Mouse (Mus musculus): ENCODE measurements around the gene Akr1cl. TPM values are rescaled to one million over a fixed set of nuclear protein-coding genes. Genes with fewer than 3 reads are reported as not detected.

Akr1cl gene
- total RNA-seq, 1 experiment = 1.6 TPM

DNA sequence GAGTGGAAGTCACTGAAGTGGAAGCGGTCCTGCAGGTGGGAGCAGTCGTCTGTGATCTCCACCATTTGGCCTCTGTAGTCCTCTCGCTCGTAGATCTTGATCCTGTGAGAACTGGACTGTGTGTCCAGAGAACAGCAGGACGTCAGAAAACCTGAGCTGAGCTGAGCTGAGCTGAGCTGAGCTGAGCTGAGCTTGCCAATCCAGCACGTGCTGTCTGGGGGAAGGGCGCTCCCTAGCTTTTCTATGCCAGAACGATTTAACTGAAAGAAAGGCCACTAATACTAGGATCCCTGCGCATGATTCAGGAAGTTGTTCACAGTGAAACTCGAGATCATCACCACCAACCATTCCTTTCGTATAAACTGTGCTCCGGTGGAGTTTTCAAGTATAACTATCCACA is 16.2 kb upstream of the Akr1cl start:
- Histone ChIP-seq H3K4me3 (ENCODE audit: insufficient read depth in 1 of 2, low read depth in 1 of 2, low read length in 2 of 2, poor library complexity in 1 of 2, severe bottlenecking in 1 of 2) (no peak overlapping the region), H3K27ac (ENCODE audit: insufficient read depth, low read depth, low read length, poor library complexity, severe bottlenecking) (no peak overlapping the region), H3K9ac (ENCODE audit: insufficient read depth, low read depth, low read length, poor library complexity, severe bottlenecking) (no peak overlapping the region), H3K9me3 (ENCODE audit: control insufficient read depth, insufficient read depth, low read depth, low read length) (no peaks in the 10 kb centered on the region), H3K36me3 (ENCODE audit: control insufficient read depth, insufficient read depth, low read length, poor library complexity, severe bottlenecking) (no peaks in the 10 kb centered on the region), H3K4me1 (ENCODE audit: control insufficient read depth in 2 of 2, insufficient read depth in 2 of 2, low read length in 2 of 2, poor library complexity in 1 of 2) (peaks cover 7 to 15% of the 10 kb centered on the region in 2 experiments)
- TF ChIP-seq HCFC1 (IDR thresholded peaks at IDR 0.05; ENCODE audit: borderline replicate concordance, insufficient read depth, low read length) = no peak
- no peak for TF ChIP-seq ZC3H11A (IDR thresholded peaks at IDR 0.05; ENCODE audit: borderline replicate concordance, low read depth, low read length)
- no peak for TF ChIP-seq MAFK (IDR thresholded peaks at IDR 0.05; ENCODE audit: insufficient read depth, low read depth, low read length)
- TF ChIP-seq CHD2 (IDR thresholded peaks at IDR 0.05; ENCODE audit: low read depth, low read length) = no peak
- no peak for TF ChIP-seq ZNF384 (IDR thresholded peaks at IDR 0.05; ENCODE audit: low read depth, low read length)
- in situ Hi-C loops (cut with MboI; ENCODE audit: low sequenced_read_pairs in 2 of 2, unreplicated experiment in 2 of 2) = no loop called here
- DNase-seq (ENCODE audit: low read depth, low spot score) = no peak

DNA sequence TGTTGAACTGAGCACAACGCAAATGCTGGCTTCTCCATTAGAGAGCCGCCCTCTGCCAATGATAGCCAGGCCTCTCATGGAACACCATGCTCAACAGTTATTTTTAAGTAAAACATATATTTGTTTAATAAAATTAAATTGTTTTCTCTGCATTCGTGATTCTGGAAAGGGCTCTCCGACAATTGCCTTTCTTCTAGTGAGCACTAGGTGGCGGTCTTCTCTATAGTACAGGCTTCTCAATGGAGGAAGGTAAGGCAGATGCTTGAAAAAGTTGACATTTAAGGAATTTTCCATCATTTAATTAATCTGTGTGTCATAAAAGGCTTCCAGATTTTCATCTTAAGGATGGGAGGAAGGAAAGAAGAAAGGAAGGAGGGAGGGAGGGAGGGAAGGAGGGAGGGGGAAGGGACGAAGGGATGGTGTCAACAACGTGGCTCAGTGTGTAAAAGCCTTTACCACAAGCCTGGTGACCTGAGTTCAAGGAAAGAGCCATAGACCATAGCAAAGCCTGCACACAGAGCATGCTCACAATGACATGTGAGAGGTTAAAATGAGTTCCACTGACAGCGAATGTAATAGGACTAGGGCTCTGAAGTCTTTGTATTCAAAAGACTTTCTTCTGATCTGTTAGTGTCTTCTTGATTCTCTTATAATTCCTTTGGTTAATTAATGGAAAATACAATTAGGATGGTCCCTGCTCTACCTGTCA is 14.0 kb upstream of the Akr1cl start:
- Histone ChIP-seq H3K4me3 (ENCODE audit: insufficient read depth in 1 of 2, low read depth in 1 of 2, low read length in 2 of 2, poor library complexity in 1 of 2, severe bottlenecking in 1 of 2) (no peak overlapping the region), H3K9me3 (ENCODE audit: control insufficient read depth, insufficient read depth, low read depth, low read length) (no peaks in the 10 kb centered on the region), H3K27ac (ENCODE audit: insufficient read depth, low read depth, low read length, poor library complexity, severe bottlenecking) (no peak overlapping the region), H3K4me1 (ENCODE audit: control insufficient read depth in 2 of 2, insufficient read depth in 2 of 2, low read length in 2 of 2, poor library complexity in 1 of 2) (peaks cover 3 to 6% of the 10 kb centered on the region in 2 experiments; a peak in 2 of 4 replicates), H3K36me3 (ENCODE audit: control insufficient read depth, insufficient read depth, low read length, poor library complexity, severe bottlenecking) (no peaks in the 10 kb centered on the region), H3K9ac (ENCODE audit: insufficient read depth, low read depth, low read length, poor library complexity, severe bottlenecking) (no peak overlapping the region)
- DNase-seq (ENCODE audit: low read depth, low spot score) = no peak
- in situ Hi-C loops (cut with MboI; ENCODE audit: low sequenced_read_pairs in 2 of 2, unreplicated experiment in 2 of 2) = no loop called here
- TF ChIP-seq ZC3H11A (IDR thresholded peaks at IDR 0.05; ENCODE audit: borderline replicate concordance, low read depth, low read length) = peak; percentile 56; the same call in 1 of the 2 replicates
- TF ChIP-seq CHD2 (IDR thresholded peaks at IDR 0.05; ENCODE audit: low read depth, low read length) = no peak

DNA sequence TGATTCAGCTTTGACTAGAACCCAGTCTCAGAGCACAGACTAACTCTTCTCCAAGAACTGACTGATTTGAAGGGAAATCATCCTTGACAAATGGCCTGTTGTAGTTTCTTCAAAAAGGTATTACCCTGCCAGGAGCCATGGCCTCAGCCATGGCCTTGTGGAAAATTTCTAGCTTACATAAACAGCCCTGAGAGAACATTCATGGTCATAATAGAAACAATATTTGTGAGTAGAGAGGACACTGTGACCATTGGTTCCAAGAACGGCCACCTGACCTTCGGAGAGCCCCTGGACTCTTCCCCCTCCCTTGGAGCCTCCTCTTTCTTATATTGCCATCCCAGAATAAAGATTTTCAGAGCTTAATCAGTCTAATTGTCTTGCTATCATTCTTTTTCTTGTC is 10.9 kb upstream of the Akr1cl start:
- Histone ChIP-seq H3K27ac (ENCODE audit: insufficient read depth, low read depth, low read length, poor library complexity, severe bottlenecking) (no peak overlapping the region), H3K4me3 (ENCODE audit: insufficient read depth in 1 of 2, low read depth in 1 of 2, low read length in 2 of 2, poor library complexity in 1 of 2, severe bottlenecking in 1 of 2) (no peak overlapping the region), H3K36me3 (ENCODE audit: control insufficient read depth, insufficient read depth, low read length, poor library complexity, severe bottlenecking) (no peaks in the 10 kb centered on the region), H3K9ac (ENCODE audit: insufficient read depth, low read depth, low read length, poor library complexity, severe bottlenecking) (no peak overlapping the region), H3K4me1 (ENCODE audit: control insufficient read depth in 2 of 2, insufficient read depth in 2 of 2, low read length in 2 of 2, poor library complexity in 1 of 2) (peaks cover 6 to 16% of the 10 kb centered on the region in 2 experiments; a peak in 3 of 4 replicates), H3K9me3 (ENCODE audit: control insufficient read depth, insufficient read depth, low read depth, low read length) (no peaks in the 10 kb centered on the region)
- DNase-seq (ENCODE audit: low read depth, low spot score) = no peak
- in situ Hi-C loops (cut with MboI; ENCODE audit: low sequenced_read_pairs in 2 of 2, unreplicated experiment in 2 of 2) = no loop called here
- no peak for TF ChIP-seq CHD2 (IDR thresholded peaks at IDR 0.05; ENCODE audit: low read depth, low read length)
- no peak for TF ChIP-seq ZC3H11A (IDR thresholded peaks at IDR 0.05; ENCODE audit: borderline replicate concordance, low read depth, low read length)
- TF ChIP-seq MAFK (IDR thresholded peaks at IDR 0.05; ENCODE audit: insufficient read depth, low read depth, low read length) = no peak
- TF ChIP-seq HCFC1 (IDR thresholded peaks at IDR 0.05; ENCODE audit: borderline replicate concordance, insufficient read depth, low read length) = no peak
- TF ChIP-seq ZNF384 (IDR thresholded peaks at IDR 0.05; ENCODE audit: low read depth, low read length) = no peak

GRCm38 (mm10) chr1:65041837-65042236 is 9.3 kb upstream of the Akr1cl start:
- Histone ChIP-seq H3K27ac (ENCODE audit: insufficient read depth, low read depth, low read length, poor library complexity, severe bottlenecking) (no peak overlapping the region), H3K4me3 (ENCODE audit: insufficient read depth in 1 of 2, low read depth in 1 of 2, low read length in 2 of 2, poor library complexity in 1 of 2, severe bottlenecking in 1 of 2) (no peak overlapping the region), H3K36me3 (ENCODE audit: control insufficient read depth, insufficient read depth, low read length, poor library complexity, severe bottlenecking) (no peaks in the 10 kb centered on the region), H3K4me1 (ENCODE audit: control insufficient read depth in 2 of 2, insufficient read depth in 2 of 2, low read length in 2 of 2, poor library complexity in 1 of 2) (peaks cover 8 to 16% of the 10 kb centered on the region in 2 experiments; a peak in 3 of 4 replicates), H3K9me3 (ENCODE audit: control insufficient read depth, insufficient read depth, low read depth, low read length) (no peaks in the 10 kb centered on the region), H3K9ac (ENCODE audit: insufficient read depth, low read depth, low read length, poor library complexity, severe bottlenecking) (no peak overlapping the region)
- in situ Hi-C loops (cut with MboI; ENCODE audit: low sequenced_read_pairs in 2 of 2, unreplicated experiment in 2 of 2) = no loop called here
- DNase-seq (ENCODE audit: low read depth, low spot score) = no peak
- TF ChIP-seq CHD2 (IDR thresholded peaks at IDR 0.05; ENCODE audit: low read depth, low read length) (no peak), ZNF384 (IDR thresholded peaks at IDR 0.05; ENCODE audit: low read depth, low read length) (no peak), HCFC1 (IDR thresholded peaks at IDR 0.05; ENCODE audit: borderline replicate concordance, insufficient read depth, low read length) (no peak), ZC3H11A (IDR thresholded peaks at IDR 0.05; ENCODE audit: borderline replicate concordance, low read depth, low read length) (no peak), MAFK (IDR thresholded peaks at IDR 0.05; ENCODE audit: insufficient read depth, low read depth, low read length) (no peak)

Data from ES-E14 (cell line).